Mouse (Mus musculus) forebrain, postnatal 0 days (tissue): ENCODE data around the gene Mup16. TPM values are rescaled to one million over a fixed set of nuclear protein-coding genes. Genes with fewer than 3 reads are reported as not detected.
"Not testable (repeated sequence)": the region's sequence is repeated elsewhere in the genome, so short reads cannot be mapped to it uniquely, and the experiment has no call there.

Experiments
- ATAC-seq: fragments of 200-750 bp; cut with Nextera tagmentation; 2 replicates; pipeline ENCODE4 v1.8.0; 2017; ENCODE audit warnings: mild to moderate bottlenecking, moderate library complexity
- DNase-seq: peaks from one replicate; pipeline ENCODE4 v3.0.0-alpha.2; 2015
- H3K27ac ChIP-seq: fragments of 300-500 bp; sonication (generic); 2 replicates; pipeline ENCODE4 v1.5.1; 2014; ENCODE audit warnings: low read depth, mild to moderate bottlenecking, antibody characterized with exemption, low read length, moderate library complexity, mixed read lengths
- H3K27me3 ChIP-seq: fragments of 300-500 bp; sonication (generic); 2 replicates; pipeline ENCODE4 v1.6.1; 2014; ENCODE audit warnings: mild to moderate bottlenecking, low read length, mixed read lengths; ENCODE audit not compliant: insufficient read depth
- H3K36me3 ChIP-seq: fragments of 300-500 bp; sonication (generic); 2 replicates; pipeline ENCODE4 v1.6.1; 2014; ENCODE audit warnings: mild to moderate bottlenecking, moderate library complexity; ENCODE audit not compliant: insufficient read depth
- H3K4me1 ChIP-seq: fragments of 300-500 bp; sonication (generic); 2 replicates; pipeline ENCODE4 v1.6.1; 2014; ENCODE audit warnings: antibody characterized with exemption; ENCODE audit not compliant: insufficient read depth
- H3K4me2 ChIP-seq: fragments of 300-500 bp; sonication (generic); 2 replicates; pipeline ENCODE4 v1.6.1; 2014; ENCODE audit warnings: low read depth, mild to moderate bottlenecking, moderate library complexity
- H3K4me3 ChIP-seq: fragments of 300-500 bp; sonication (generic); 2 replicates; pipeline ENCODE4 v1.5.1; 2014; ENCODE audit warnings: low read depth, low read length, mixed read lengths
- H3K9ac ChIP-seq: fragments of 300-500 bp; sonication (generic); 2 replicates; pipeline ENCODE4 v1.6.1; 2014; ENCODE audit warnings: mild to moderate bottlenecking
- H3K9me3 ChIP-seq: fragments of 300-500 bp; sonication (generic); 2 replicates; pipeline ENCODE4 v1.6.1; 2016; ENCODE audit warnings: low read length
- CTCF ChIP-seq: sonication (generic); IDR thresholded peaks from 2 replicates; pipeline ENCODE4 v1.5.1; 2016; ENCODE audit warnings: antibody characterized with exemption, control low read depth, low read depth
- whole genome bisulfite sequencing: fragments of 180-500 bp; shearing (Covaris S2); extraction: QIAGEN DNeasy Blood & Tissue Kit; methylation state at CpG from one replicate; pipeline ENCODE4 v1.1.7; 2014; 5-methylcytosine and 5-hydroxymethylcytosine counted together
- polyA plus RNA-seq: library from polyadenylated mRNA; unstranded; fragments of >200 nt; fragmentation: Nextera tagmentation; extraction: Ambion mirVana; gene quantifications from 2 replicates; pipeline ENCODE4 v1.2.1, GENCODE M21; 2015
- total RNA-seq: library from RNA; depleted of rRNA; stranded (reverse); fragments of >200 nt; gene quantifications from 2 replicates; pipeline ENCODE4 v1.2.3, GENCODE M21; 2014; rRNA removed

Gene Mup16
- total RNA-seq (not detected in 2 replicates), polyA plus RNA-seq (not detected in 2 replicates)

DNA sequence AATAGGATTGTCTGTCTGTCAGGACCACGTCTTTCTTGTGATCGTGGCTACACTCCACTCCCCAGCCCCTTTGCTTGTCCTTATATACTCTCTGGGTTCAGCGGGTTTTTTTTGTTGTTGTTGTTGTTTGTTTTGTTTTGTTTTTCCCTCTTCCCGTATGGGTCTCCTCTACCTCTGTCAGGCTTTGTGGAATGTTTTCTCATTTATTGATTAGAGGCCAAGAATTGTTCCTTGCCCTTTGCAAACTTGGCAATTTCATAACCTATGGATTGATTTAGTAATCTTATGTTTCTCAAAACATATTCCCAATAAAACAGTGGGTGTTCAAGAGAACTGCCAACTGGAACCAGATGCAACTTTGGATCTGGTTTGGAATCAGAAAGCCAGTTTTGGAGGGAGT, at the start of gene Mup16:
TSS of gene Mup16 (minus strand) at position 101 of the 400 bp plus-strand sequence.
- H3K4me2 ChIP-seq, H3K36me3 ChIP-seq, DNase-seq, H3K9me3 ChIP-seq, H3K4me3 ChIP-seq, ATAC-seq, H3K4me1 ChIP-seq, H3K27me3 ChIP-seq, H3K27ac ChIP-seq, H3K9ac ChIP-seq: not testable (repeated sequence)
- WGBS = 92% methylated on average over 2 of the region's 4 CpGs

- H3K9me3 ChIP-seq, ATAC-seq, H3K9ac ChIP-seq, H3K27ac ChIP-seq, H3K4me3 ChIP-seq, H3K36me3 ChIP-seq, DNase-seq, H3K27me3 ChIP-seq, H3K4me2 ChIP-seq, H3K4me1 ChIP-seq: not testable (repeated sequence)
- 0 out of 2 replicates have a peak, but pooled peaks have one; percentile 10 for TF ChIP-seq CTCF
- 44% methylated on average over 2 of the region's 2 CpGs for WGBS
Observed at GRCm38 (mm10) chr4:61555887-61556286, 36.6 kb upstream of the Mup16 start.

Other genes starting within 250 kb of the Mup16 start
- not detected in 2 replicates for gene Mup14, start 215.5 kb downstream of the Mup16 start, total RNA-seq
- gene Mup14, start 215.5 kb downstream of the Mup16 start, polyA plus RNA-seq = not detected in 2 replicates
- not detected in 2 replicates for gene Mup15, start 79.8 kb downstream of the Mup16 start, total RNA-seq
- not detected in 2 replicates for gene Mup15, start 79.8 kb downstream of the Mup16 start, polyA plus RNA-seq
- gene Mup17, start 76.3 kb upstream of the Mup16 start, total RNA-seq = not detected in 2 replicates
- not detected in 2 replicates for gene Mup17, start 76.3 kb upstream of the Mup16 start, polyA plus RNA-seq
- gene Mup18, start 154.6 kb upstream of the Mup16 start, total RNA-seq = not detected in 2 replicates
- not detected in 2 replicates for gene Mup18, start 154.6 kb upstream of the Mup16 start, polyA plus RNA-seq